Mouse (Mus musculus) CD8-positive naive resting alpha-beta T cell, adult 2 months (primary cell): Measurements from ENCODE around the gene Tmem63a.
"Not testable (repeated sequence)": the region's sequence is repeated elsewhere in the genome, so short reads cannot be mapped to it uniquely, and the experiment has no call there.

Source experiments
- DNase-seq, 2 experiments: peaks; one replicate each; pipeline ENCODE4 v3.0.0; 2022; ENCODE audit warnings: low read depth in 2 of 2, low spot score in 2 of 2

Tmem63a gene

DNA sequence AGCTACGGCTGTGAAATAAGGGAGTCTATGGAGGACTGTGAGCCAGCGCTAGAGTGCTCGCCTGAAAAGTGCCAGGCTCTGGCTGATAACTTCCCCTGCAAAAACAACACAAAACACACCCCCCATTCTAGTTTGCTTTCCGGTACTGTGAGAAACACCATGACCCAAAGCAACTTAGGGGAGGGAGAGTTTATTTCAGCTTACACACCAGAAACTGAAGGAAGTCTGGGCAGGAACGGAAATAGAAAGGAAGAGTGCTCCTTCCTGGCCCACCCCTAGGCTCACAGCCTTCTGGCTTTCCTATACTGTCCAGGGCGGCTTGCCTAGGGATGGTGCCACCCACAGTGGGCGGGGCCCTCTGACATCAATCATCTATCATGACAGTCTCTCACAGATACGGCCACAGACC is 14.8 kb downstream of the Tmem63a start:
- DNase-seq: no peak

DNA sequence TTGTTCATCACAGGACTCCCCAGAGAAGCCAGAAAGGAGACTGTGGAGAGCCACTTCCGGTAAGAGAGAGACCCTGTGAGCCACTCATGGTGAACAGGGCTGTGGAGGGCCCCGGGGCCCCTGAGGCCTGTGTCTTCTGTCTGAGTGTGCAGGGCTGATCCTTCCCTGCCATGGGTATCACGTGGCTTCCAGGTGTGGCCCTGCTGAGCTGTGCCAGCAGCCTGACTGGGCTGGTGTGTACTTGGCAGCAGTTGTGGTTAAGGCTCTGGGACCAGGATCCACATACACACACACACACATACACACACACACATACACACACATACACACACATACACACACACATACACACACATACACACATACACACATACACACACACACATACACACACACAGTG is 15.8 kb downstream of the Tmem63a start:
- DNase-seq: no peak

DNA sequence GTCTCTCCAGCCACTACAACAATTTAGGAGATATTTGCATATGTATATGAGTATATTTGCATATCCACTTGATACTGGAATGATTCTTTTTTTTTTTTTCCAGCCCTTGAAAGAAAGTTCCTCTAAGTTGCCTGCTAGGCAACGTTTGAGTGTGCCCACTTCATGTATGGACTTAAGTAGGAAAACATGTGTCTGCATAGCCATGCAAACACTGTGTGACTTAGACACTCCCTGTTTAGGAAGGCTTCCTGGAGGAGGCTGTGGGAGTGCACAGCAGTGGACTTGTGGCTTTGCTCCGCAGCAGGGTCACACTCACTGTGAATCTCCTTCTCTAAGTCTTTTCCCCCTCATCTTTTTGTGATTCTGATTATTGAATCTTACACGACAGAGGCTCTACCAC is 16.7 kb downstream of the Tmem63a start:
- no peak for DNase-seq

DNA sequence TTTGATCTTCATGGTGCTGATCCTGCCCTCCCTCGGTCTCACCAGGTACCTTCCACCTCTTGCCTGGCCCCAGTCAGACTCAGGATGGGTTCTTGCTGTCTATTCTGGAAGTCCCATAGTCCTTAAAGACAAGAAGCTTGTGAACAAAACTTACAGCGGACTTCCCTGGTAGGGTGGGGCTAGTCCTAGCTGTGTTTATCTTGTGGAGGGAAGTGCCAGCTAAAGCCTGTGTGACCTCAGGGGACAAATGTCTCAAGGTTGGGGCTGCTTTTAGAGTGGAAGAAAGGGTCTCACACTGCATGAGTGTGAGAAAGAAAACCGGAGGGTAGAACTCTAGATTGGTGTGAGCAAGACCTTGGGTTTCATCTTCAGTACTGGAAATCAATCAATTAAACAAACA is 23.6 kb downstream of the Tmem63a start:
- DNase-seq: no peak

DNA sequence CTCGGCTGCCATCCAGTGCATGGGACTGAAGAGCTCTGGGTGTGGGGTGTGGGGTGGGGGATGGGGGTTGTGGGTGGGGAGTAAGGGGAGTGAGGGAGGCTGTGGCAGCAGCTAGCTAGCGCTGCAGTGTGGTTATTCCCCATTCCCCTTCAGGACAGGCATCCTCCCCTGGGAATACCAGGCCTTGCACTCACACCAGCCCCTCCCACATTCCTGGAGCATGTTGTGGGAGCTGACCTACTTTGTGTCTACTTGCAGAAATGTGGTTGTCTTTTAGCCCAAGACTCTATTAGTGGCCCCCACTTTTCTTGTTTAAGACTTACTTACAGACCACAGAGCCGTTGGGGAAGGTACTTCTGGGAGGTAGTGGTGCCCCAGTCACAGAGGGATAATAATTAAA is 24.4 kb downstream of the Tmem63a start:
- no peak for DNase-seq

DNA sequence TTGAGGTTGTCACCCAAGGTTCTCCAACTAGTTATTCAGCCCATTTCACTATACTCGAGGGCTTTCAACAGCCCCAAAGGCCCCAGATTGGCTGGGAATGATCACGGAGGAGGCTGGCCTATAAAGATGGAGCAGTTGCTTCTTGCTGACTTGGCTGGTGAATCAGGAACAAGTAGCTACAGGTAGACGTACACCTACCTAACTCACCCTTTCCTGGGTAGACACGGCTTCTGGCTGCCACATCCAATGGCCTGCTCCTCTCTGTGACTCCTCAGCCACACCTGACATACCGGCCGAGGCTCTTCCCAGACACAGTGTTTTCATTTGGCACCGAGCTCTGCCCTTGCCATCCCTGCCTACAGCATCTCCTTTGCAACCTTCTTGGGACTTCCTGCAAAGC is 25.1 kb downstream of the Tmem63a start:
- DNase-seq: no peak

DNA sequence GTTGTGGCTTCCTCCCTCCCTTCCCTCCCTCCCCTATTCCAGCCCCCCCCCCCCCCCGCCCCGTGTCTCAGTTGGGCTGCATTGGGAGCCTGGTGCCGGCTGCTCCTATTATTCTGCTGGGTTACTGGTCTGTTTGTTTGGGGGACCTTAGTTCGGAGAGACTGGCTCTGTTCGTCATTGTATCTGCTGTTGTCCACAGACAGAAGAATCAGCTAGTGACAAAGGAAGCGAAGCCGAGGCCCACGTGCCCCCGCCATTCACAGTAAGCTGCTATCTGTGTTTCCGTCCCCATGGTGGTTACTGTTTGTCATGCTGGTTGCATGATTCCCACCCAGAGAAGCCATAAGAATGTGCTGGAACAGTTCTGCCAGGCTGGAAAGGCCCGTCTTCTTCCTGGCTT is 30.8 kb downstream of the Tmem63a start:
- no peak for DNase-seq

DNA sequence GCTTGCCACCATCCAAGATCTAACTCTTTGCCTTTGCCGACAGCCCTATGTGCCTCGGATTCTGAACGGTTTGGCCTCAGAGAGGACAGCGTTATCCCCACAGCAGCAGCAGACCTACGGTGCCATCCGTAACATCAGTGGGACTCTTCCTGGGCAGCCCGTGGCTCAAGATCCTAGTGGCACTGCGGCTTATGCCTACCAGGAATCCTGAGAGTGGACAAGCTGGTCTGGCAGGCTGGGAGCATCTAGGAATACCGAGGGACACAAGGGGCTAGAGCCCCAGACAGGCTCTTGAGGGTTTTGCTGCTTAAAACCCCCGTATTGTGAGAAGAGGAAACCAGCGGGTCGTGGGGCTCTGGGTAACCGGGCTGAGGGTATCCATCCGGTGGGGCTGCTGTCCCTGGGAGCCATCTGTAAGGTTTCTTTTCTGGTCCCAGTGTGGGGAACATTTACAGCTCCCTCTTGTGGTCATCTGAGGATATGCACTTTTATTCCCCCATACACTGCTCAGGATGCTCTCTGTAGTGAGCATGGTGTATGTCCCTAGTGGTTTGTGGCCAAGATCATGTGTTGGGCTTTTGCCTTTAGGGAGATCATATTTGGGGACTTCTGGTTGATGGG is 32.1 kb downstream of the Tmem63a start:
- peak; percentile 44 to 57 for DNase-seq

DNA sequence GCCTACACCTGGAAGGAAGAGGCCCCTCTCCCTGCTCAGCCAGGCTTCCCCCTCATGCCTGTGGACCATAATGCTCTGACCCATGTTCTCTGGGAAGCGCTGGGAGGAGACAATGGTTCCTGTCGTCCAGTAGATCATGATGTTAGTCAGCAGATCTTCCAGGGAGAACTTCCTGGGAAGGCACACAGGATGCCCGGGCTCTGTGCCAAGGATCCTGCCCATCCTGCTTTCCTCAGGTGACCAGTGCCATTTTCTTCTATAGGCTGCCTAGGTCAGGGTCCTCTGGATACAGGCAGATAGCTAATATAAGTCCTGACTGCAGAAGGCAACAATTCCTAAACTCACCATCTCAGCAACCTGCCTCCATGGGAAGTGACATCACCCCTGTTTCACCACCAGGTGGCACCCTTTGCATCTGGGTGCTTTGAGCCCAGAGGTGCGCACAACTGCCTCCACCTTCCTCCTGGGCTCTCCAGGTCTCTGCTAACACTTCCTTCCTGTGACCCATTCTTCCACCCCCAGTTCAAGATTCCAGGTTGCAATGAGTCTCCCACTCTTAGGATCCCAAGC is 34.1 kb downstream of the Tmem63a start:
- DNase-seq: peak; percentile 52 to 60

DNA sequence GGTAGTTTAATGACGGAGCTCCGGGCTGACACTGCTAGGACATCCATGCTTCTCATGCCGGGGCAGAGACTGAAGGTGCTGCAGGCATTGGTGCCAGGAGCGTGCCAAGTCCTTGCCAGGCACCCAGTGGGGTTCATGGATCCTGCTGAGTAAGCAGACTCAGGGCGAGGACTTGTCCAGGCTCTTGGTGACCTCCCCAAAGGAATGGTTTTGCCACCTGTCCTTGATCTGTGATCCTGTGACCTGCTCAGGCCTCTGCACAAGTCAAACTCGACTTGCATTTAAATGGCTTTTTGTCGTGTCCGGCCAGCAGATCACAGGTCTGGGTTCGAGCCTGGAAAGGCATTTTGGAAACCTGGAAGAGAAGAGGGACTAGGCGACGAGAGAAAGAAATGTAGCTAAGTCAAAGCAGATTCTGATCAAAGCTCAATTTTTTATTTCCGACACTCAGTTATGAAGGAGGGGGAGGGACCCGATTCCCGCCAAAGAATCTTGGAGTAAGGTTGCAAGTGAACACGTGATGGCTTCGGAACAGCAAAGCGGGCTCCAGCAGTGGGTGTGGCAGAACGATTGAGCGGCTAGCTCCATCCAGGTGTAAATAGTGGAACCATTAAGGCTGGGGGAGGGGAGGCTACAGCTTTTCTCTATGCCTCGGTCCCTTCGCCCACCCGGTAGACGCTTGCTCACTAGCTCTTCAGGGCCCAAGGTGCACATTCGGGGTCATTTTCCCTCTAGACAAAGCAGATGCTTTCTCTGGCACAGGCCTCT is 37.5 kb downstream of the Tmem63a start:
- DNase-seq: no peak

DNA sequence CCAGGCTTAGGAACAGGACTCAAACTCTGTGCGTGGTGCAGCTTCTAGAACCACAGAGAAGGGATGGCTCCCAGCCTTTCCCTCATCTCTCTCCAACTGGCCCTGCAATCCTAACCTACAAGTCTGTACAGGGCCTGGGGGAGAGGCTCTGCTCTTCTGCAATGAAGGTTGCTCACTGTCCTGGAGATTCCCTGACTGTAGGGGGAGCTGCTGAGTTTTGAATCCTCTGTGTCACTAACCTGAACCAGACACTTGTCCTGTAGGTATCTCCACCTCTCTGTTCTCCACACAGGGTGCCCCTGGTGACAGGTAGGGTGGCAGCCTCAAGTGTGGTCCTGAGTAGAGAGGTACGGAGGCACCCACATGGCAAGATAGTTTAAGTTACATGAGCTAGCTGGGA is 38.3 kb downstream of the Tmem63a start:
- no peak for DNase-seq

DNA sequence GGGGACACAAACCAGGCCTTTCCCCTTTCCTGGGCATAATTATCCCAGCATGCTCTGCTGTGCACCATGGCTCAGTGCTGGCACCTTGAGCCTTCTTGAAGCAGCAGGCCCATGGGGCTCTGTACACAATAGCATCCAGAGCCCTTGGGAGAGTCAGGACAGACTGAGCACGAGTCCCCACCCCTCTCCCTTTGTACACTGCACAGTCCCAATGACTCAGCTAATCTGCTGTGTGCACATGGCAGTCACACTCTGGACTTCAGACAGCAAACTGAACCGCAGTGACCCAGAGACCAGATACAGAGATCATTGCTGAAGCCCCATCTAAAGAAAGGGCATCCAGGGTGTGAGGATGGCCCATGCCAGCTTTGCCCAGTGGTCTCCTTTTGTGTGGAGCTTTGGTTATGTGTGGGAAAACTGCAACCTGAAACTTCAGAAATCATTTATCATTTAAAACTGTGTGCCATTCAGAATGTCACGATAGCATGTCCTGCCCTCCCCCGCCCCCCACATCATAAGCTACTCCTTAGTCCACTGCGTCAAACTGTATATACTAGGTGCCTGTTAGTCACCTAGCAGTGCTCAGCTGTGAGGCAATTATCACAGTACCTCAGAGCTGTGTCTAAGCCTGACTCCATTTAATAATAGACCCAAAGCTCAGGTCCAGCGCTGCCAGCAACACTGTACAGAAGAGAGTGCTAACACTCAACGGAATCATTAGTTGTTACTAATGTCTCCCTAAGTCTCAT is 39.3 kb downstream of the Tmem63a start:
- DNase-seq: not testable (repeated sequence)

DNA sequence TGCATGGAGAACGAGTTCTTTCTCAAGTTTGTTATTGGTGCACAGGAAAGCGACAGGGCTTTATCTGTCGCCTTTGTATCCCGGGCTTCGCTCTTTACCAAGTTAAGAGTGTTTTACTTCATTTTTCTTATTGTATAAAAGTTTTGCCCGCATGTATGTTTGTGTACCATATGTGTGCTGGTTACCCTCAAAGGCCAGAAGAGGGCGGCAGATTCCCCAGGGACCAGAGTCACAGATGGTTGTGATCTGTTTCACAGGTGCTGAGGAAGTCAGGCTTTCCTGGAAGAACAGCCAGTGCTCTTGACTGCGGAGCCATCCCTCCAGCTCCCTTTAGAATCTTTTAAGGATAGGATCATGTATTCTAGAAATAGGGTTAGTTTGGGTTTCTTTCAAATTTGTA is 44.6 kb downstream of the Tmem63a start:
- no peak for DNase-seq

DNA sequence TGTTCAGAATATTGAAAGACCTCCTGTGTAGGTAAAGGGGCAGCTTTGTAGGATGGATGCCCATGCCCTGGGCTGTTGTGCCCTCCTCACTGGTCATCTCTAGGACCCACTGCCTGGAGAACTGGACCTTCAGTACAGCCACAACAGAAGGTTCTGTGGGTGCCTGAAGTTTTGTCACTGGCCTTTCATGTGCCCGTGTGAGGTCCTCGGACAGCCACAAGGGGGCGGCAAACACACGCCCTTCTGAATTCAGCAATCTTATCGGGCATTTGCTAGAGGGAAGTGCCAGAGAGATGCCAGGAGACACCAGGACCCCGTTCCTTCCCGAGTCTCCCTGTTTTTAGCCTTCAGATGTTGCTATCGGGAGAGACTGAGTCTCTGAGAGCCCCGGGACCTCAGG is 45.6 kb downstream of the Tmem63a start:
- peak; percentile 52 to 77 for DNase-seq

DNA sequence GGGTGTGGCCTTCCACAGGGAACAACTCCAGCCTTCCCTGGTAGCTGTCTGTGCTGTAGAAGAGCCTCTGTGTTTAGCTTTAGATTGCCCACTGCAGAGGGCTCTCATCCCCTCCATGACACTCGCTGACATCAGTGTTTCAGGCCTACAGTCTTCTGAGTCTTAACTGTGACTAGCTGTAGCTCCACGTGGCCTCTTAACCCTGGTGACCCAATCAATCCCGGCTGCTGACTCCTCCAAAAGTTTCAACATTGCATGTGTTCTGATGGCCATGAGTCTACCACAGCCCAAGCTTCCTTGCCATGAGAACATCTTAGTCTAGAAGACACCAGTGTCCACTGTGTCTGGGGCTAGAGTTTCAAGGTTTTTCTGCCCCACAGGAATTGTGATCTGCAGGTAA is 48.5 kb downstream of the Tmem63a start:
- no peak for DNase-seq

DNA sequence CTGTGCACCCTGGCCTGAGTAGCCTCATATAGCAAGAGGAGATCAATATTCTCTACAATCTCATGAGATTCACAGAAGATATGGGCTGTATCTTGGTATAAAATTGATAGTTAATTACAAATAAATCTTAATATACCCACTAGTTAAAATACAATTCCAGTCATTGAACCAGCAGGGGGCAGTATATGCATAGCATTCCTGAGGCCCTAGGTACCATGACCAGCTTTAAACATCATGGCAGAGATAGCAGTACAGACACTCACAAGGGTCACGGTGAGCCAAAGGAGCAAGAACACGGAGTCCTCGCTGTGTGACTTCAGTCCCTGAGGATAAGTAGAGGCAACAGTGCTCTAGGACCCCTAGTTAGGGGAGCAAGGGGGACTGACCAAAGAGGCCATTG is 50.0 kb downstream of the Tmem63a start:
- peak; percentile 30 to 63 for DNase-seq

DNA sequence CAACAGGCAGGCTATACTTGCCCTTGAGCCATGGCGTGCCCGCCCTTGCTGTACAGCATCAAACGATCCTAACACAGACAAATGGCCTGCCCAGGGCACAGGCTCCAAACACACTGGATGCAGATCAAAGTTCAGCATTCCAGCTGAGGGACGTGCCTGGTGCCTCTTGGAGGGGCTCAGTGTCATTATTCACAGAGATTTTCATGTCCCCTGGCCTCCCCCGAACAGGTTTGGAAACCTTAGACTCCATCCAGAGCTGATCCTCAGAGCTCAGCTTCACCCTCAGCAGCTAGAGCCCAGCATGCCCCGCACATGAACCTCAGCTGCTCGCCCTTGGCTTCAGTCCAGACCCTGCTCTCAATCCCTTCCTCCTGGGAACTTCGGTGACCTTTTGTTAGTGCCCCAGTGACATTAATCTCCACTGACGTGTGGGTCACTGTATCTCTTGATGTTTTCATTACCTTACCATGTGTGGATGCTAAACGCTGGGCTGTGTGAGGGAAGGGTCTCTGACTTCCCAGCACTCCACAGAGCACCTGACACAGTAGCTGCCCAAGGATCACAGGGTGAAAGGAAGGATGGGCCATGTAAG is 58.5 kb downstream of the Tmem63a start:
- DNase-seq: no peak

DNA sequence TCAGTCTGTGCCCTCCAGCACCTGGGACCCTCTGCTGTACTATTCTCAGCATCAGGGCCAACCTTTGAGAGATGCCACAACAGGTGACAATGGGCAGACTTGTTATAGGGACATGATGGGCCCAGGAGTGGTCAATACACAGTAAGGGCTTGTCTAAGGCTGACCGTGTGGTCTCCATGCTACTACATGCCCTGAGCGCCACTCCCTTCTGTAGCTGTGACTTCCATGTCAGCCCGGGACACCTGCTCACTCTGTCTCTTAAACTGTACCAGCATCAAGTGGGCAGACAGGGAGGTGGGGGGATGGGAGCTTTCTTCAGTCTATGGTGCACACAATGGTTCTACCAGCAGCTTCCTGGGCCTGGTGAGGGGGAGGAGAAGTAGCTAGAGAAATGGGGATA is 59.1 kb downstream of the Tmem63a start:
- no peak for DNase-seq

DNA sequence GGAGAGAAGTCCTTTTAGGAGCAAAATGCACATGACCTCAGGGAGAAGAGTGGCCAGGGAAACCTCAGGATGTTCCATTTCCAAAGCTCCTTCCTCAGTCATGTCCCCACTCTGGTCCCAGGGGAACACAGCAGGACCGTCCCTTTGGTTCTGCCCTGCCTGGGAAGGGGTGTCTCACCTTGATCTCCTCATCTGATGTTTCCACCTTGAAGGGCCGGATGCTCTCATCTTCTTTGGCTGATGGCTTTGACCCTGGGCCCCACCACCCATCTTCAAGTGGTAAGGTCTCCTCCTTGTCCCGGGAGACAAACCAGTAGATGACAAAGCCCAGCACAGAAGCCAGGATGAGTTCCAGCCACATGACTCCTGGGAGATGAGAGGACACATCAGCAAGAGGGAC is 59.5 kb downstream of the Tmem63a start:
- DNase-seq: no peak

DNA sequence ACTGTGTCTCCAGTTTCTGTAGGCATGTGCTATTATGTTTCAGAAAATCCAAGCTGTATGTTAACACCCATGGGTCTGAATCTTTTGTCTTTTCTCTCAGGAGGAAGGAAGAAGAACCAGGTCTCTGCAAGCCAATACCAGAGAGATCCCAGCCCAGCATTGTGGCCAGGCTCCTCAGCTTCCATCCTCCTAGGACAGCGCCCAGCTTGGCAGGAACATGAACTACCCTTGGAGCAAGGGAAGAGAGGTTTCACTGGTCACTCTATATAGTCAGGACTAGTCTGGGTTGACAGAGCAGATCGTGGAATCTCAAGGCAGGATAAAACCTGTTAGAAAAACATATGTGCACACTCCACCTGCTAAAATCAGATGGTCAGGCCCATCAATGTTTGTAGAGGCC is 61.6 kb downstream of the Tmem63a start:
- DNase-seq: no peak

DNA sequence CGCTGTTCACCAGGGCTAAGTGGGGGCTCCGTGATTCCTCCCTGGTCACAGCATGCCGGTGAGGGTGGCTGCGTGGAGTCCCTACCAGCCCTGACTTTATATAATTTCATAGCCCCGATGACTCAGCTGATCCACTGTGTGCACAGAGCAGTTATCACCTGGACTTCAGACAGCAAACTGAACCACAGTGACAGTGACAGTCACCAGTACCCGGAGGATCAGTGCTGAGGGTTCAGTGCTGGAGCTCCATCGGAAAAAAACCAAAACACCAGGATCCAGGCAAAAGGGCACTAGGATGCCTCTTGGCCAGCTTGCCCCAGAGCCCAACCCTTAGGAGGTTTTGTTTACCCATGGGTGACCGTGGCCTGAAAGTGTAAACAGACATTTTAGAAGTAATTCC is 63.2 kb downstream of the Tmem63a start:
- DNase-seq: no peak

DNA sequence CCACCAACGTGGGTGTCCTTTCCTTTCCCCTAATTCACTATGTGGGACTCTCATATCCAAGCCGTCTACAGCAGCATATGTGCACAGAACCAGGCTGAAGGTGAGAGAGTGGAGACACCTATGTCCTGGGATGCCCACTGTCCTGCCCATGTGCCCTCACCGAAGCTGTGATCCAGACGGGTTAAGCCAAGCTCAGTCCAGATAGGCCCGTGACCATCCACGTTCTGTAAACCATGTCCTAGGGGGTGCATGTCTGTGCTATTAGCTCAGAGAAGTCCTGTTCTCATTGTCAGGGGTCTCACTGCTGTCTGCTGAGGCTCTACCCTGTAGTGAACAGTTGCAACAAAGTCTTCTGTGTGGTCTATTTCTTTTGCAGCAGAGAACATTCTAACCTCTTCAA is 65.7 kb downstream of the Tmem63a start:
- no peak for DNase-seq
